Mouse (Mus musculus): Measurements from ENCODE around the gene Krt6b. TPM values are rescaled to one million over a fixed set of nuclear protein-coding genes. Genes with fewer than 3 reads are reported as not detected.

Krt6b gene
- total and polyA plus RNA-seq, 3 experiments: not detected

- no peak overlapping the region for H3K9ac ChIP-seq (ENCODE audit: insufficient read depth, low read depth)
- H3K27ac ChIP-seq (ENCODE audit: insufficient read depth, low read depth): no peak overlapping the region
- peaks cover 92% of the 10 kb centered on the region for H3K27me3 ChIP-seq (replicated peaks)
- TF ChIP-seq USF2 (conservative IDR thresholded peaks at IDR 0.05; ENCODE audit: low read depth, low read length): no peak
- no peak for TF ChIP-seq TCF12 (IDR thresholded peaks at IDR 0.05; ENCODE audit: low read depth, low read length)
- no peak for TF ChIP-seq ZKSCAN1 (IDR thresholded peaks at IDR 0.05; ENCODE audit: borderline replicate concordance, low read depth, low read length)
- no peak for TF ChIP-seq EP300 (IDR thresholded peaks at IDR 0.05; ENCODE audit: low read length)
- TF ChIP-seq BHLHE40 (IDR thresholded peaks at IDR 0.05; ENCODE audit: low read depth, low read length): no peak
- no peak for TF ChIP-seq ELF1 (IDR thresholded peaks at IDR 0.05; ENCODE audit: low read depth, low read length)
- no peak for TF ChIP-seq CTCF (conservative IDR thresholded peaks at IDR 0.05 in 1 of 2, IDR thresholded peaks at IDR 0.05 in 1 of 2; ENCODE audit: low read depth in 2 of 2, low read length in 2 of 2)
- no peak for TF ChIP-seq NRF1 (IDR thresholded peaks at IDR 0.05; ENCODE audit: low read depth, low read length)
- no peak for TF ChIP-seq MAX (IDR thresholded peaks at IDR 0.05; ENCODE audit: low read length)
- TF ChIP-seq PAX5 (IDR thresholded peaks at IDR 0.05; ENCODE audit: low read length): no peak
- no peak for TF ChIP-seq USF1 (IDR thresholded peaks at IDR 0.05; ENCODE audit: low read depth, low read length)
- TF ChIP-seq POLR2A (IDR thresholded peaks at IDR 0.05; ENCODE audit: low read depth, low read length): no peak
- TF ChIP-seq RAD21 (IDR thresholded peaks at IDR 0.05; ENCODE audit: low read depth, low read length): no peak
- no peak for TF ChIP-seq ZC3H11A (IDR thresholded peaks at IDR 0.05; ENCODE audit: low read depth, low read length)
- TF ChIP-seq MYC (IDR thresholded peaks at IDR 0.05; ENCODE audit: low read depth, low read length): no peak
- H3K4me1 ChIP-seq (ENCODE audit: control insufficient read depth in 1 of 2, insufficient read depth in 2 of 2): no peaks in the 10 kb centered on the region
- dilution Hi-C loops (cut with MboI; ENCODE audit: extremely low pct_ligation_motif_present, extremely low pct_unique_long_range_greater_than_20kb, low sequenced_read_pairs) (no loop called here), in situ Hi-C loops (cut with MboI; ENCODE audit: low pct_ligation_motif_present, low pct_unique_long_range_greater_than_20kb, low sequenced_read_pairs) (no loop called here)
- H3K4me3 ChIP-seq (replicated peaks in 1 of 3; ENCODE audit: low read depth in 2 of 3, low read length in 2 of 3, poor library complexity in 1 of 3): no peak overlapping the region
- no peaks in the 10 kb centered on the region for H3K9me3 ChIP-seq (replicated peaks; ENCODE audit: low read length)
- H3K4me2 ChIP-seq (ENCODE audit: insufficient read depth, low read depth, poor library complexity, severe bottlenecking): no peak overlapping the region
- no peaks in the 10 kb centered on the region for H3K36me3 ChIP-seq (replicated peaks in 1 of 2; ENCODE audit: control insufficient read depth in 1 of 2, insufficient read depth in 1 of 2, low read length in 1 of 2)
- no peak for DNase-seq (ENCODE audit: extremely low read depth)
- no peaks in the 10 kb centered on the region for H3K79me2 ChIP-seq (replicated peaks; ENCODE audit: control insufficient read depth, extremely low read depth, insufficient read depth, poor library complexity, severe bottlenecking)
Measured at GRCm38 (mm10) chr15:101714356-101714755, 34.3 kb upstream of the Krt6b start.

- H3K27me3 ChIP-seq (replicated peaks): peaks cover 90% of the 10 kb centered on the region
- no peaks in the 10 kb centered on the region for H3K79me2 ChIP-seq (replicated peaks; ENCODE audit: control insufficient read depth, extremely low read depth, insufficient read depth, poor library complexity, severe bottlenecking)
- H3K4me3 ChIP-seq (replicated peaks in 1 of 3; ENCODE audit: low read depth in 2 of 3, low read length in 2 of 3, poor library complexity in 1 of 3): no peak overlapping the region
- no peak overlapping the region for H3K4me2 ChIP-seq (ENCODE audit: insufficient read depth, low read depth, poor library complexity, severe bottlenecking)
- no peak for TF ChIP-seq TCF12 (IDR thresholded peaks at IDR 0.05; ENCODE audit: low read depth, low read length)
- TF ChIP-seq UBTF (IDR thresholded peaks at IDR 0.05; ENCODE audit: low read depth, low read length): no peak
- TF ChIP-seq E2F4 (IDR thresholded peaks at IDR 0.05; ENCODE audit: insufficient replicate concordance, low read depth, low read length): no peak
- no peak for TF ChIP-seq MEF2A (IDR thresholded peaks at IDR 0.05; ENCODE audit: borderline replicate concordance, low read depth, low read length)
- TF ChIP-seq RCOR1 (conservative IDR thresholded peaks at IDR 0.05; ENCODE audit: low read depth, low read length): no peak
- TF ChIP-seq NRF1 (IDR thresholded peaks at IDR 0.05; ENCODE audit: low read depth, low read length): no peak
- TF ChIP-seq JUN (IDR thresholded peaks at IDR 0.05; ENCODE audit: insufficient read depth, low read depth, low read length): no peak
- TF ChIP-seq MAX (IDR thresholded peaks at IDR 0.05; ENCODE audit: low read length): no peak
- TF ChIP-seq ZNF384 (IDR thresholded peaks at IDR 0.05; ENCODE audit: low read depth, low read length): no peak
- TF ChIP-seq EP300 (IDR thresholded peaks at IDR 0.05; ENCODE audit: low read length): no peak
- no peak for TF ChIP-seq MYC (IDR thresholded peaks at IDR 0.05; ENCODE audit: low read depth, low read length)
- TF ChIP-seq PAX5 (IDR thresholded peaks at IDR 0.05; ENCODE audit: low read length): no peak
- no peak for TF ChIP-seq SMC3 (IDR thresholded peaks at IDR 0.05; ENCODE audit: low read depth, low read length)
- no peak for TF ChIP-seq MAZ (IDR thresholded peaks at IDR 0.05; ENCODE audit: low read depth, low read length)
- no peak for TF ChIP-seq BHLHE40 (IDR thresholded peaks at IDR 0.05; ENCODE audit: low read depth, low read length)
- dilution Hi-C loops (cut with MboI; ENCODE audit: extremely low pct_ligation_motif_present, extremely low pct_unique_long_range_greater_than_20kb, low sequenced_read_pairs): no loop called here
- no peaks in the 10 kb centered on the region for H3K9me3 ChIP-seq (replicated peaks; ENCODE audit: low read length)
- no peaks in the 10 kb centered on the region for H3K36me3 ChIP-seq (replicated peaks in 1 of 2; ENCODE audit: control insufficient read depth in 1 of 2, insufficient read depth in 1 of 2, low read length in 1 of 2)
- no peak for DNase-seq (ENCODE audit: extremely low read depth)
- H3K27ac ChIP-seq (ENCODE audit: insufficient read depth, low read depth): no peak overlapping the region
- no peaks in the 10 kb centered on the region for H3K4me1 ChIP-seq (ENCODE audit: control insufficient read depth in 1 of 2, insufficient read depth in 2 of 2)
- H3K9ac ChIP-seq (ENCODE audit: insufficient read depth, low read depth): no peak overlapping the region
- in situ Hi-C loops (cut with MboI; ENCODE audit: low pct_ligation_motif_present, low pct_unique_long_range_greater_than_20kb, low sequenced_read_pairs): no loop called here
Measured at GRCm38 (mm10) chr15:101713731-101714130, 33.6 kb upstream of the Krt6b start.
